Mouse (Mus musculus): ENCODE measurements around the gene C2cd3. TPM values are rescaled to one million over a fixed set of nuclear protein-coding genes. Genes with fewer than 3 reads are reported as not detected.

Gene C2cd3
- polyA plus RNA-seq, 1 experiment from 2014 or later = 28.9 TPM

DNA sequence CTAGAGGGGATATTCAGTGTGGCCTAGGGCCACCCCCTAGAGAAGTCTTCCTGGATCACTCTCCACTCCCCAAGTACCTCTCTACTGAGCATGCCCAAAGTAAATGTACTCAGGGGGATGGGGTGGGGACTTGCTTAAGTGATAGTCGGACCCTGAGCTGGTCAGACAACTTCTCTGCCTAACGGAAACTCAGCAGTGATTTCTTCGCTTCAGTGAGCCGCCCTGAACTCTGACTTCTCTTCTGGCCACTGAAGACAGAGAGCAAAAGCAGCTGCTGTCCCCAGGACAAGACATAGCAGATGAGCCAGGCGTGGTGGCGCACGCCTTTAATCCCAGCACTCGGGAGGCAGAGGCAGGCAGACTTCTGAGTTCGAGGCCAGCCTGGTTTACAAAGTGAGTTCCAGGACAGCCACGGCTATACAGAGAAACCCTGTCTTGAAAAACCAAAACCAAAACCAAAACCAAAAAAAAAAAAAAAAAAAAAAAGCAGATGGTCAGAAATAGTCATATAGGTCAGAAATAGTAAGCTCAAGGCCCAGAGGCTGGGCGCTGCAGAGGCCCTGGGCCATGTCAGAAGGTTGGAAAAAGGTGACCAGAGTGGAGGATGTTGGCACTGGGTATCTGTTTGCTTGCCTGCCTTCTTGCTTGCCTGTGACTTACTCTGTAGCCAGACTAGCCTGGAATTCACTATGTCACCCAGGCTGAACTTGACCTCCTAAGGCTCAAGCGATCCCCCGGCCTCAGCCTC lies 132.9 kb downstream of the C2cd3 start:
- H3K9ac ChIP-seq (replicated peaks; ENCODE audit: low read depth, low read length) = no peak overlapping the region
- no peak overlapping the region for H3K27ac ChIP-seq (ENCODE audit: low read length)
- H3K4me2 ChIP-seq (ENCODE audit: low read length) = no peak overlapping the region
- no peaks in the 10 kb centered on the region for H3K9me3 ChIP-seq (ENCODE audit: control insufficient read depth, low read length)
- ATAC-seq = no peak
- 84% methylated on average over 13 of the region's 13 CpGs for WGBS
- H3K27me3 ChIP-seq (replicated peaks; ENCODE audit: control insufficient read depth, insufficient read depth, low read length) = no peaks in the 10 kb centered on the region
- no peaks in the 10 kb centered on the region for H3K4me1 ChIP-seq (replicated peaks; ENCODE audit: control insufficient read depth, insufficient read depth, low read length)
- no peak overlapping the region for H3K4me3 ChIP-seq (replicated peaks; ENCODE audit: low read length)
- no peaks in the 10 kb centered on the region for H3K36me3 ChIP-seq (ENCODE audit: control insufficient read depth, insufficient read depth)

- no peaks in the 10 kb centered on the region for H3K36me3 ChIP-seq (ENCODE audit: control insufficient read depth, insufficient read depth)
- WGBS = 75% methylated on average over 4 of the region's 4 CpGs
- no peak overlapping the region for H3K9ac ChIP-seq (replicated peaks; ENCODE audit: low read depth, low read length)
- no peaks in the 10 kb centered on the region for H3K27me3 ChIP-seq (replicated peaks; ENCODE audit: control insufficient read depth, insufficient read depth, low read length)
- no peak overlapping the region for H3K4me3 ChIP-seq (replicated peaks; ENCODE audit: low read length)
- no peak overlapping the region for H3K27ac ChIP-seq (ENCODE audit: low read length)
- no peaks in the 10 kb centered on the region for H3K9me3 ChIP-seq (ENCODE audit: control insufficient read depth, low read length)
- no peaks in the 10 kb centered on the region for H3K4me1 ChIP-seq (replicated peaks; ENCODE audit: control insufficient read depth, insufficient read depth, low read length)
- no peak for ATAC-seq
- H3K4me2 ChIP-seq (ENCODE audit: low read length) = no peak overlapping the region
Measured at GRCm38 (mm10) chr7:100506494-100506893, 134.5 kb downstream of the C2cd3 start.

- Histone ChIP-seq H3K4me1 (replicated peaks; ENCODE audit: control insufficient read depth, insufficient read depth, low read length) (no peaks in the 10 kb centered on the region), H3K4me3 (replicated peaks; ENCODE audit: low read length) (no peak overlapping the region), H3K27me3 (replicated peaks; ENCODE audit: control insufficient read depth, insufficient read depth, low read length) (no peaks in the 10 kb centered on the region), H3K4me2 (ENCODE audit: low read length) (no peak overlapping the region), H3K9me3 (ENCODE audit: control insufficient read depth, low read length) (no peaks in the 10 kb centered on the region), H3K36me3 (ENCODE audit: control insufficient read depth, insufficient read depth) (no peaks in the 10 kb centered on the region), H3K9ac (replicated peaks; ENCODE audit: low read depth, low read length) (no peak overlapping the region), H3K27ac (ENCODE audit: low read length) (no peak overlapping the region)
- no peak for ATAC-seq
- WGBS = 75% methylated on average over 3 of the region's 3 CpGs
Measured at GRCm38 (mm10) chr7:100508670-100509069, 136.6 kb downstream of the C2cd3 start.

DNA sequence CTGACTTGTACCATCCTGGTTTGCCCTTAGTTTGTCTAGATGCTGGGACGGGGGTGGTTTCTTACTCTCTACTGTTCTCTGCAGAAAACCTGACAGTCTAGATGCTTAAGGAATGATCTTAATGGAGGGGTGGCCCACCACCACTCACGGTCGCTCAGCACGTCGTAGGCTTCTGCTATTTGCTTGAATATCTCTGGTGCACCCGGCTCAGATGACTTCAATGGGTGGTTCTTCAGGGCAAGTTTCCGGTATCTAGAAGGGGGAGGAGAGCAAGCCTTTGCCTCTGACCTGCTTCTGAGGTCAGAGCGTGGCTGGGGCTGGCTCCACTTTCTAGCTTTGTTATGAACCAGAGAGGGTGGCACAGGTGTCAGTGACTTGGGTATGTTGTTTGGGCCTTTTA lies 139.6 kb downstream of the C2cd3 start:
- H3K36me3 ChIP-seq (ENCODE audit: control insufficient read depth, insufficient read depth) = no peaks in the 10 kb centered on the region
- no peak overlapping the region for H3K27ac ChIP-seq (ENCODE audit: low read length)
- no peak for ATAC-seq
- WGBS = 91% methylated on average over 8 of the region's 8 CpGs
- no peak overlapping the region for H3K4me2 ChIP-seq (ENCODE audit: low read length)
- H3K27me3 ChIP-seq (replicated peaks; ENCODE audit: control insufficient read depth, insufficient read depth, low read length) = no peaks in the 10 kb centered on the region
- H3K9ac ChIP-seq (replicated peaks; ENCODE audit: low read depth, low read length) = no peak overlapping the region
- no peaks in the 10 kb centered on the region for H3K9me3 ChIP-seq (ENCODE audit: control insufficient read depth, low read length)
- no peak overlapping the region for H3K4me3 ChIP-seq (replicated peaks; ENCODE audit: low read length)
- no peaks in the 10 kb centered on the region for H3K4me1 ChIP-seq (replicated peaks; ENCODE audit: control insufficient read depth, insufficient read depth, low read length)

DNA sequence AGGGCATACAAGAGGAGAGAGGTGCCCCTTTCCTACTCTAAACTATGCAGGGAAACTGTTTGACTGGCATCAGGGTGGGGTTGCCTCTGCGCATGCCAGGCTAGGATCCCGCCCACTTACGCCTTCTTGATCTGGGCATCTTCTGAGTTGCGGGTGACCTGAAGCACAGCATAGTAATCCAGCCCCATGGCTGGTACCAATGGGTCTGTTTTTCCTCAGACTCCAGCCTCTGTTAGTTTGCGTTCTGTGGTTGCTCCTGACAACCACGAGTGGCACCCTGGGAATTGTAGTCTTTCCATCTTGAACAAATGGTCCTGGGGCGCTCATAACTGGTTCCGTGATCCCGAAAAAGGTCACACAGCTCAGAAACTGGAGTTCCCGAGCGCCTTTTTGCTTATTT lies 142.5 kb downstream of the C2cd3 start, which contains the start of gene Dnajb13:
Gene Dnajb13 (minus strand): TSS at position 388 of the 400 bp plus-strand sequence.
- 51% methylated on average over 11 of the region's 11 CpGs for WGBS
- Histone ChIP-seq H3K36me3 (ENCODE audit: control insufficient read depth, insufficient read depth) (no peaks in the 10 kb centered on the region), H3K4me1 (replicated peaks; ENCODE audit: control insufficient read depth, insufficient read depth, low read length) (no peaks in the 10 kb centered on the region), H3K9me3 (ENCODE audit: control insufficient read depth, low read length) (no peaks in the 10 kb centered on the region), H3K27me3 (replicated peaks; ENCODE audit: control insufficient read depth, insufficient read depth, low read length) (no peaks in the 10 kb centered on the region), H3K9ac (replicated peaks; ENCODE audit: low read depth, low read length) (no peak within 1 kb of the TSS), H3K27ac (ENCODE audit: low read length) (no peak within 1 kb of the TSS), H3K4me3 (replicated peaks; ENCODE audit: low read length) (no peak within 1 kb of the TSS), H3K4me2 (ENCODE audit: low read length) (peak within 1 kb of the TSS; percentile 5)
- ATAC-seq = peak; percentile 38; the same call in 1 of the 2 replicates

Other genes starting within 250 kb of the C2cd3 start
- 17.1 and 17.7 TPM in 2 replicates for gene Lipt2, start 213.0 kb upstream of the C2cd3 start, polyA plus RNA-seq (2015; fragmentation: Nextera tagmentation; extraction: Ambion mirVana)
- gene Kcne3, start 195.7 kb upstream of the C2cd3 start, polyA plus RNA-seq (2015; fragmentation: Nextera tagmentation; extraction: Ambion mirVana) = 1.1 and 1.3 TPM in 2 replicates
- gene Pgm2l1, start 144.8 kb upstream of the C2cd3 start, polyA plus RNA-seq (2015; fragmentation: Nextera tagmentation; extraction: Ambion mirVana) = 14.1 and 16.6 TPM in 2 replicates
- gene P4ha3, start 86.7 kb upstream of the C2cd3 start, polyA plus RNA-seq (2015; fragmentation: Nextera tagmentation; extraction: Ambion mirVana) = 1.9 and 2.9 TPM in 2 replicates
- gene Ppme1, start 74 bp downstream of the C2cd3 start, polyA plus RNA-seq (2015; fragmentation: Nextera tagmentation; extraction: Ambion mirVana) = 157 and 158 TPM in 2 replicates
- gene Ucp3, start 100.8 kb downstream of the C2cd3 start, polyA plus RNA-seq (2015; fragmentation: Nextera tagmentation; extraction: Ambion mirVana) = not detected in 2 replicates
- gene Ucp2, start 121.1 kb downstream of the C2cd3 start, polyA plus RNA-seq (2015; fragmentation: Nextera tagmentation; extraction: Ambion mirVana) = 42.3 and 49.6 TPM in 2 replicates
- 3.0 and 3.3 TPM in 2 replicates for gene Dnajb13, start 142.7 kb downstream of the C2cd3 start, polyA plus RNA-seq (2015; fragmentation: Nextera tagmentation; extraction: Ambion mirVana)
- gene Coa4, start 164.8 kb downstream of the C2cd3 start, polyA plus RNA-seq (2015; fragmentation: Nextera tagmentation; extraction: Ambion mirVana) = 10.1 and 12.3 TPM in 2 replicates
- 209 and 217 TPM in 2 replicates for gene Rab6a, start 235.2 kb downstream of the C2cd3 start, polyA plus RNA-seq (2015; fragmentation: Nextera tagmentation; extraction: Ambion mirVana)
- gene Mrpl48, start 236.1 kb downstream of the C2cd3 start, polyA plus RNA-seq (2015; fragmentation: Nextera tagmentation; extraction: Ambion mirVana) = 70.1 and 73.5 TPM in 2 replicates